Mouse (Mus musculus) lung, postnatal 14 days (tissue): ENCODE measurements around the gene 4930452B06Rik.

Source experiments
- DNase-seq: peaks from one replicate; pipeline ENCODE4 v3.0.0; 2021

4930452B06Rik gene

GRCm38 (mm10) chr14:8517681-8518080 lies 148.4 kb downstream of the 4930452B06Rik start:
- DNase-seq, result no peak

GRCm38 (mm10) chr14:8514071-8514470 lies 152.0 kb downstream of the 4930452B06Rik start:
- no peak for DNase-seq

- no peak for DNase-seq
These were observed 154.8 kb downstream of the 4930452B06Rik start for GRCm38 (mm10) chr14:8511276-8511675.

GRCm38 (mm10) chr14:8510288-8510959 lies 155.6 kb downstream of the 4930452B06Rik start:
- no peak for DNase-seq

DNA sequence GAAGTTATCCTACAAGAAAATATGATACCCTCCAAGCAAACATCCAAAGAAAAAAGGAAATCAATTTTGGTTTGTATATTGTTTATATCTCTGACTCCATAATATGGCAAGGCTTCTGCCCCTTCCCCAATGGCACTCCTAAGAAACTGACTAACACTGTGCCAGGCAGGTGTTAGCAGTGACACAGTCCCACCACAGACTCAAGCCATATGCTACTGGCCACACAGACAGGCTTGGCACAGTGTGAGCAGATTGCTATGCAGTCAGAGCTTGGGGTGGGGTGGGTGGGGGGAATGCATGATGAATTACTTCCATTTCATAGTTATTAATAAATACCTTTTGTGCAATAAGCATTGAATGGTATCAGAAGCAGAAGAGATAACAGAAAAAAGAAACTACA lies 157.4 kb downstream of the 4930452B06Rik start:
- DNase-seq, result no peak

DNA sequence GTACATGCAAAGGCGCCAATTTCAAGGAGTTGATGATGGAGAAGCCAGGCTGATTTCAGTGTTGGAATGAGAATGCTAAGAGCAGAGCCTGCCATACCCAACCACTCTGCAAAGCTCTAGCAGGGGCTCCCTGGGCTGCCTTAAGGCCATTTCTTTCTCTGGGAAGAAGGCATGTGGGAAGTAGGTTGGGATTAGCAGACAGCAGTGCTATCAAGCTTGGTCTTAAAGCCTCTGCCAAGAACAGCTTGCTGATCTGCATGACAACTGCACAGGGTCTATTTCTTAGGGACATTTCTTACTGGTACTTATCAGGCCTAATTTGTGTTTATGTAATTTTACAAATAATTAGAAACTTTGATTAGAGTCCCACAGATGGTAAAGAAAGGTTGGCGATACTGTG lies 161.8 kb downstream of the 4930452B06Rik start:
- no peak for DNase-seq

DNA sequence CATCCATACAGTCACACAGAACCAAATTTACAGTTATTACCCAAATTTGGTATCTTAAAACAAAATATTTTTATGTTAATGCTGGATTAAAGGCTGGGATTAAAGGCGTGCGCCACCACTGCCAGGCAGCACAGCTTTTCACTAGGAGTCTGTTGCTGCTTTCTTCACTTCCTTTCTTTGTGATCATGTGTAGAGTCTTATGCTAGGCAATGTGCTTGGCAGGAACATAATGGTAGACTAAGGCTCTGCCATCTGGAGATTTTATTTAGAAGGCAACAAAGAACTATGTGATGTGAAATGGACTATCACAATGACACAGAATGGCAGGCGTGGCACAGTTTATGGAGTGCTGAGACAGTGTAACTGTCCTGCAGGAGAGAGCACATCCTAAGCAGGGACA lies 162.7 kb downstream of the 4930452B06Rik start:
- DNase-seq, result no peak

DNA sequence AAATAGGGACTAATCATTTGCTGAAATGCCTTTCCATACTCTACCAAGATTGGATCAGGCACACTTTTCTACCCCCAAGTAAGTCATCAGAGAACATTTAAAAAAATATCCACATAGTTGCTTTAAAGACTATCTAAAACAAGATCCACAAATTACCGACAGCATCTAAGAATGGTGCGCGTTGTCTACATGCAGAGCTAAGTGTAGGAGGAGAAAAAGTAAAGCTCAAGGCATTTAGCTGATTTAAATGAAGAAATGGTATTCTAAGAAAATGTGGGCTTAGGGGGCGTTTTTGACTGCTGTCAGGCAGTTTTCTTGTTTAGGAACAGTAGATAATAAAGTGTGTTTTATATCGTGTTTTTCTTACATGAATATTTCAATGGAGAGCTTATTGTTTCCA lies 163.5 kb downstream of the 4930452B06Rik start:
- no peak for DNase-seq

DNA sequence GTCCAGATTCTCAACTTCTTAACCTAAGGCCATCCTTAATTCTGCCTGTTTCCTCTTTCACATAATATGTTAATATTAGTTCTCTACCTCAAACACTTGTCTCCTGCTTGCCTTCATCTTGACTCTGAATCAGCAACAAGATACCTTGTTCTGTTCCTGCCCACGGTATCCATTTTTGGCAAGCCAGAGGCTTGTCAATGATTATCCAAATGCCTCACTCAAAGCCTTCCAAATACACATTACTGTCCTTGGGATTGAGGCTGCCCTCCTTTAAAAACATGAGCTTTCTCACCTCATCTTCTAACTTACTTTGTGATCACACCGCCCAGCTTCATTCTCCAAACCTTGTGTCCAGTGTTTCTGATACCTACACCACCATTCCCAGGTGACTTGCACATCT lies 170.3 kb downstream of the 4930452B06Rik start:
- no peak for DNase-seq

- DNase-seq, result no peak
These were observed 171.1 kb downstream of the 4930452B06Rik start for GRCm38 (mm10) chr14:8494952-8495351.

DNA sequence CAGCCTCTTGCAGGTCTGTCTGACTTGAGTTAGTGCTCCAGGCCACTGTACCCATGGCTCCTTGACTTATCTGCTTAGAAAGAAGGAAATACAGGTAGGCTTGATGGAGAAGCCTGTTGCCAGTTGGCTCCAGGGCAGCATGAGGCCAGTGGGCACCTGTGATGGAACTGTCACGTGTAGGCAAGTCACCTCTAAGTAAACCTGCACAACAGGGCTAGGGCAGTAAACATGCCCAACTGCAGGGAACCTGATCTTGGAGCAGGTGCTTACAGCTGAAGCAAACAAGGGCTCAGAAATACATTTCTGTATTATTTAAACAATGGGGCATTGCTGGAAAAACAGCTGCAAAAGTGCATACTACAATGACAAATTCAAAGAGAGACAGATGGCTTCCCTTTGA lies 171.8 kb downstream of the 4930452B06Rik start:
- DNase-seq, result no peak

GRCm38 (mm10) chr14:8478098-8478497 lies 187.9 kb downstream of the 4930452B06Rik start:
- DNase-seq, result no peak

- no peak for DNase-seq
These were observed 188.7 kb downstream of the 4930452B06Rik start for GRCm38 (mm10) chr14:8477348-8477747.

- peak; percentile 34 for DNase-seq
These were observed 189.4 kb downstream of the 4930452B06Rik start for GRCm38 (mm10) chr14:8476606-8477005.

DNA sequence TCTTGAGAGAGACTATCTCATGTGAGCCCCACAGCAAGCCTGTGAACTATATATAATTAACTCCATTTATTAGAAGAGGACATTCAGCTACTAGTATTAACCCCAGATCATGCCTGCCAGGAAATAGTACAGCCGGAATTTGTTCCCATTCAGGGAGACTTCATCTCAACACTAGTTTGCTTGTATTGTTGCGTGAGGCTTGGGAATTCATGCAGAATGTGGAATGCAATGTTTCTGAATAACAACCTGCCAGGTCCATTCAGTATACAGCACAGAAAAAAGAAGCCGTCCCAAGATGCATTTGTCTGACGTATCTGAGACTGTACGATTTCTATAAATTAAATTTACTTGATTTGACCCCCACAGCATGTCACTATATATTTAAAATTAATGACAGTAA lies 190.2 kb downstream of the 4930452B06Rik start:
- no peak for DNase-seq

DNA sequence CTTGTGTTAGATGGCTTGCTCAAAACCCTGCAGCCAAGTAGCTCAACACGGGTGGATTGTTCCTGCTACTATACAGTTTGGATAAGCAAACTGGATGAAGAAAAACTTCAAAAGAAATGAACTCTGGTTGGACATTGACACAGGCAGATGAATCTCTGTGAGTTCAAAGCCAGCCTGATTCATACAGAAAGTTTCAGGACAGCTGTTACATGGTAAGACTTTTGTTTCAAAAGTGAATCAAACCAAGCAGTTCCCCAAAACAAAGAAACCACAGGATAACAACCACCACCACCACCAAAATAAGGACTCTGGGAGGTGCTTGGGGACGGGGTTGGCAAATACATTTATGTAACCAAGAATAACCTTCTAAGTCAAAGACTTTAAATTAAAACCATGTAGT lies 193.2 kb downstream of the 4930452B06Rik start:
- no peak for DNase-seq

- DNase-seq, result no peak
These were observed 201.5 kb downstream of the 4930452B06Rik start for GRCm38 (mm10) chr14:8464401-8465154.

- no peak for DNase-seq
These were observed 203.1 kb downstream of the 4930452B06Rik start for GRCm38 (mm10) chr14:8462973-8463372.

- DNase-seq, result no peak
These were observed 203.6 kb downstream of the 4930452B06Rik start for GRCm38 (mm10) chr14:8462321-8462909.

GRCm38 (mm10) chr14:8460226-8461129 lies 205.6 kb downstream of the 4930452B06Rik start:
- DNase-seq, result peak; percentile 66

GRCm38 (mm10) chr14:8459759-8460158 lies 206.3 kb downstream of the 4930452B06Rik start:
- DNase-seq, result no peak

GRCm38 (mm10) chr14:8451117-8451516 lies 214.9 kb downstream of the 4930452B06Rik start:
- DNase-seq, result no peak

GRCm38 (mm10) chr14:8450342-8450741 lies 215.7 kb downstream of the 4930452B06Rik start:
- DNase-seq, result no peak
